Mouse (Mus musculus) B cell, adult 2 months (primary cell): Measurements from ENCODE around the gene Kdm3a.

Source experiments
- DNase-seq, 2 experiments: peaks; one replicate each; pipeline ENCODE4 v3.0.0; 2022

The Kdm3a gene

DNA sequence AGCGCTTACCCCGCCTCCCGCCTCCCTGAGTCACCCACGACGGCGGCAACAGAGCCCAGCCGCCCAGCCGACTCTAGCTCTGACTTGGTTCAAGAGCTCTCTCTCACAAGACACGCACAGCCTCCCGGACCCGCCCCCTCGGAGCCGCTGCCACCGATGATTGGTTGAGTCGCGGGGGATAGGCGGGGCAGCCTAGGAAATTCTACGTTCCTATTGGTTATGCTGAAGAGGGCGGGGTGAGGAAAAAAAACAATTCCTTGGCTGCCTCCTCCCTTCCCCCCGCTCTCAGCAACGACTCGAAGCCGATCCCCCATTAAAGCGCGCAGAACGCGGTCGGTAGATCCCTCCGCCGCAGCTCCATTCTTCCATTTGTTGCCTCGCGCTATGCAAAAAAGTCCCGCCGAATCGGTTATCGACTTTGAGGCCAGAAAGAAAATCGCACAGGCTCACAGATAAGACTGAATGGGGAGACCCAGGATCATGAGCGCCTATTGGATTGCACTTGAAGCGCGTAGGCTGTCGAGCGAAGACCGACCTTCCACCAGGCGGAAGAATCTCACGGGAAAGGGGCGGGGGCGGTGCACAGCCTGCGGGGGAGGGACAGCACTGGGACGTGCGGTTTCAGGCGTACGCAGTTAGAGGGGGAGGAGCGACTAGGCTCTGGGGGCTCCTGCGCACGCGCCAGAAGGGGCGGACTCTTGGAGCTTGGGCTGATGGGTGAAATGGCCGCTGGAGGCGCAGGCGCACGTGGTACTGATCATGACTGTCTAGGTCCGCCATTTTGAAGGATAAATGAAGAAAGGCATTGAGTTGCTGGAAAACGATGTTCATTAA lies at the start of gene Kdm3a:
Gene Kdm3a, minus strand, starts transcription at position 162 of the 834 bp plus-strand sequence.
- DNase-seq, result peak; percentile 99

- DNase-seq, result peak in 1 of 2 experiments; percentile 3
Measured at GRCm38 (mm10) chr6:71678891-71679290, 46.1 kb upstream of the Kdm3a start.

DNA sequence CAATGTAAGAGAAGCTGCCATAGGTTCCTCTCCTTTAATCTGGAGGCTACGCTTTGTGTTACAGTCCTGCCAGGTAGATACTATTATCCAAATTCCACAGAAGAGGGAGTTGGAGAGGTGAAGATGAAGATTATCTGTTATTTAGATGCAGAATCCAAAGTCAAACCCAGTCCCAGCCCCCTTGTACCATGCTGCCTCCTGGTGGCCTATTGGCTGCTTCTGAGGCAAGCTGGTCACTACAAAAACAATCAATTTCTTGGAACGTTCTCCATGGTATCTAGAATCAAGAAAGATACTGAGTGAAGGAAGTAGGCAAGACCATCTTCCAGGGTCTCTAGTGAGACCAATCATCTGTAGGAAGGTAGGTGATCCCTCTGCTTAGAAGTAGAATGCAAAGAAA lies 40.4 kb upstream of the Kdm3a start:
- peak; percentile 18 to 34 for DNase-seq

DNA sequence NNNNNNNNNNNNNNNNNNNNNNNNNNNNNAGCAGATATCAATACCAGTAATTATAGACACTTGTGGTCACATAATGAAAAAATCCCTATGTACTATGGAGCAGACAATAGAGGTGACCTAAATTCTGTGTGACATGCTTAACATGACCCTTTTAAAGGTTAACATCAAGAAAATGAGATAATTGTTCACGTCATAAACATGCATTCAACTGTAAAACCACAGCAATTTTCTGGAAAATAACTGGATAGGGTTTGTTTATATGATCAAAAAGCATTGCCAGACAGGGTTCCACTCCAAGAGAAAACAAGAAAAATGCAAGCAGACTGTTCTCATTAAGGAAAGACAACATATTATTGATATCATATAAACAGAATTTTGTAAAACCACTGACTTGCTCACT lies 31.7 kb upstream of the Kdm3a start:
- DNase-seq, result no peak

GRCm38 (mm10) chr6:71658290-71658689 lies 25.5 kb upstream of the Kdm3a start:
- no peak for DNase-seq

- DNase-seq, result no peak
Measured at GRCm38 (mm10) chr6:71655835-71656234, 23.0 kb upstream of the Kdm3a start.

DNA sequence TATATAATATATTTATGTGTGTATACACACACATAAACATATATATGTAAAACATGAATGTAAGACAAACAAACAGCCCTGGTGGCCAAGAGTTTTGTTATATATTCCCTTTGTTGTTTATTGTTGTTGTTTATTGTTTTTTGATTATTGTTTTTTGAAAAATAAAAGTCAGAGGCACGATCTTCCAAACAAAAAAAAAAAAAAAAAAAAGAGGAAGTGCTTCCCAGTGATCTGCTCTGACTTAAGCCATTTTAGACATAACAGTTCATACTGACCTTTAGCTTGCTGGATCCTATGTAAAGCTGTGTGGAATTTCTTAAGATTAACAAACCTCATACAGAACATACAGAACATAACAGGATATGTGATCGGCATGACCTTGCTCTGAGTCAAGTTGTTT lies 19.1 kb upstream of the Kdm3a start:
- no peak for DNase-seq

DNA sequence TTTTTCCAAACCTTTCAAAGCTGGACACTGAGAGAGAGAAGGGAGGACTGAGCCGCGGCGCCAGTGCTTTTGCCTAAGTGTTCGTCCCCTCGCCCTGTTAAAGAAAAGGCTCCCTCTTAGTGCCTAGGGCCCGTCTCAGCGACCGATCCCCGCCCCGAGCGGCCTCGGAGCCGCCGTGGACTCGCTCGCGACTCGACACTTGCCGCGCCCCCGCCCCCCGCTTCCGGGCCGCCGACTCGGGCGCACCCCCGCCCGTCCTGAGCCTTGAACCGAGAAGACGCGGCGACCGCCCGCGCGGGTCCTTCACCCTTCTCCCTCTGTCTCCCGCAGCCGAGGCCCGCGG lies 333 bp downstream of the Kdm3a start:
- no peak for DNase-seq

DNA sequence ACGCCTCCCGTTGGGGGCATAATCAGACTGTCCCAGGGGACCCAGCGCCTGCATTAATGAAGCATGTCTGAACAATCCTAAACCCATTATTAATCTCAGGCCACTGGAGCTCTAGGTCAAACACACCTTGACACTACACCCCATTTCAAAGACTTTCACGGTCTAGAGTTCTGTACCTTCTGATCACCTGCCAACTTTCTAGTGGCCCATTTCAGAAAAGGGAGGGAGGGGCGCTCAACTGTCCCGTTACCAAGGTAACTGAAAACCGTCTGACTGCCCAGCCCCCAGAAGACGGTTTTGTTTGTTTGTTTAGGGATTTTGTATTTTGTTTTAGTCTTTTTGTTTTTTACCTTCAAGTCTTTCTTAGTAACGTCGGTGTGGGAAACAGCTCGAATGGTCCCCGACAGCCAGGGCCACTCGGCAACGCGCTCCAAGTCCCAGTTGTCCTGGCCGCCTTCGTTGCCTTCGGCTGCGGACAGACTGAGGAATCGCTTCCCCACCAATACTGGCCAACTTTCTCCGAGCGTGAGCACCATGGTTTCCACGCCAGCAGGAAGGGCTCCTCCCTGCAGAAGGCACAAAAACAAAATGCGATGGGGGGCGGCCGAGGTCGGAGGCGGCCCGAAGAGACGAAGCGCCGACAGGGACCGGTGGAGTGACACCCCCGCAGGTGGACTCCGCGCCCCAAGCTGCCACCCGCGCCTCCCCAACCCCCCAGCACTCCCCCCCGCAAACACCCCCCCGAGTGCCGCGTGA lies 906 bp downstream of the Kdm3a start:
- DNase-seq, result peak in 1 of 2 experiments; percentile 58

GRCm38 (mm10) chr6:71631196-71631595 lies 1.6 kb downstream of the Kdm3a start:
- no peak for DNase-seq

DNA sequence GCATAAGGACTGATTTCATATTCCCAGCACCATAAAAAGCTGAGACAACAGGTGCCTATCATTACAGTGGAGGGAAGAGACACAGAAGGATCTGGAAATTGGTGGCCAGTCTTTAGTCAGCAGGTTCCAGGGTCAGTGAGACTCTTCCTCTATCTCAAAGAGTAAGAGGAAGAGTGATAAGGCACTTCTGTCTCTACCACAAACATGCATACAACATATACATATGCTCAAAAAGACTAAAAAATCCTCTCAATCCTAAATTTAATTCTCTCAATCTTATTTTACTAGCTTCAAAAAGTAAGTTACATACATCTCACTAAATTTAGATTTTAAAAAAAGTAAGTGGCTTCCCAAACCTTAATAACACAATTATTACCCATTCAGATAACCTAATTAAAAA lies 5.5 kb downstream of the Kdm3a start:
- DNase-seq, result no peak

DNA sequence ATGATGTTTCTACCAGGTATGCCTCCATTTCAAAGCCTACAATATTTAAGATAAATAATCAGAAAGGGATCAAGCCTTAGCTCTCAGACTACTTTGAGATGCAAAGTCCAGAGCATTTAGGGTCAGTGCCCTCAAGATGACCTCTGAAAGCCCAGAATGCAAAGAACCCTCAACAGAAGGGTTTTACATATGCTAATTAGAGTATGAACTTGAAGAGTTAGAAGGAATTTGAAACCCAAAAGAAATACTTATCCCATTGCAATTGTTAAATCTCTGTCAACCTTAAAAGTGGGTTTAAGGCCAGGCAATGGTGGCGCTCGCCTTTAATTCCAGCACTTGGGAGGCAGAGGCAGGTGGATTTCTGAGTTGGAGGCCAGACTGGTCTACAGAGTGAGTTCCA lies 6.8 kb downstream of the Kdm3a start:
- no peak for DNase-seq

DNA sequence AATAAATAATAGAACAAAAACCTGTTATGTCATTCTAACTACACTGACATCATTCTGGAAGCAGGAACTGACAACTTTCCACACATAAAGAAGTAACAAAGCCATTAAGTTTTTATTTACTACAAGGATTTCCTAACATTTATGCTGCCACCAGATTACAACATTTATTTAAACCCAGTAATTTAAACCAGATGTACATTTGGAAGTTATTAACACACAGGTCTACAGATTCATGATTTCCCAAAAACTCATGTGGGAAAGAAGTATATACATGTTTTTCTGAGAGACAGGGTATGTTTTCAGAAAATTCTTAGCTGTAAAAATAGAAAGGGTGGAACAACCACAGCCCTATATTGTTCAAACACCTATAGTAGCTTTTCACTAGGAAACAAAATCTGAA lies 8.1 kb downstream of the Kdm3a start:
- no peak for DNase-seq

- no peak for DNase-seq
Measured at GRCm38 (mm10) chr6:71621981-71622380, 10.8 kb downstream of the Kdm3a start.

- DNase-seq, result no peak
Measured at GRCm38 (mm10) chr6:71621551-71621950, 11.2 kb downstream of the Kdm3a start.

DNA sequence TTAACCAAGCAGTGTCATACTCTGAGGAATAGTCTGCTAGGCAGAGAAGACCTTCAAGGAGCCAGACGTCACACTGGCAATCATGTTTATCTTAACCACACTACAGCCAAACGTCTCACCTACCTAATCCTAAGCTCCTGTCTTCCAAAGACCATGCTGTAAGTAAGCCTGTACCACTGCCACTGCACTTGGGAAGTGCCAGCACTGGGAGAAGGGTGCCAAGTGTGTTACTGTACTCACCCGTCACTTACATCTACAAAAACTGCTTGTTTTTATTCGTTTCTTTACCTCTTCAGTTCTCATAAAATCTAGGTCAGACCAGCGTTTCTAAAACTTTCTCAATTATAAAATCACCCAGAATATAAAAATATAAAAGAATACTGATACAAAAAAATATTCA lies 15.8 kb downstream of the Kdm3a start:
- DNase-seq, result no peak

DNA sequence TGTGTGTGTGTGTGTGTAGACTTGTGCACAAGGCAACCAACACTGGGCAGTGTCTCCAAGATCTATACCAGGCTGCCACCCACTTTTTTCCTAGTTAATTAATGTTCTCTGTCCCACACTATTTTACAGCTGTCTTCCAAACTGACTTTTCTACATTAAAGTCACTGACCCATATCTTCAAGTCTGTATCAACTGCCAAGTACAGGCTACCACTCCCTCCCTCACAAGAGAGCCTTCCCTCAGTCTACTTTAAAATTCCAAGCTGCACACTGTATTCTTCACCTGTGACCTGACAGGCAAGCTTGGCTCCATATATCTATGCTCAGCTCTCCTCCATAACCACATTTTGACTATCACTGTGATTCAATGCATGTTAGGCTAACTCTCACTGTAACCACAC lies 19.6 kb downstream of the Kdm3a start:
- DNase-seq, result no peak

- no peak for DNase-seq
Measured at GRCm38 (mm10) chr6:71609968-71610367, 22.8 kb downstream of the Kdm3a start.

DNA sequence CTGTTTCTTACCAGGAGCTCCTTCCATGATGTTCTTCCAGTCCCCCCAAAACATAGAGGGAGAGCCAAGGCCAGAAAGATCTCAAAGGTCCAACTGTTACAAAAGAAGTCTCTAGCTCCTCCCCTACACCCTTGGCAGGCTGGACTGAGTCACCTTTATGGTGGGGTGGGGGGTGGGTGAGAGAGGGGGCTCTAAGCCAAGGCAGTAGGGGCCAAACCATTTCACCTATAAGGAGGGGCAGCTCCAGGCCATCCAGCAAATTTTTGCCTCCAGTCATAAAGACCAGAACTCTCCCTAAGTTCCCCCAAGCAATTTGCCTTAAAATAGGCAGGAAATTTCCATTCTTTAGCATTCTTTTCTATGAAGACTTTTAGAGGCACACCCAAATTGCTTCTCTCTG lies 23.8 kb downstream of the Kdm3a start:
- no peak for DNase-seq

DNA sequence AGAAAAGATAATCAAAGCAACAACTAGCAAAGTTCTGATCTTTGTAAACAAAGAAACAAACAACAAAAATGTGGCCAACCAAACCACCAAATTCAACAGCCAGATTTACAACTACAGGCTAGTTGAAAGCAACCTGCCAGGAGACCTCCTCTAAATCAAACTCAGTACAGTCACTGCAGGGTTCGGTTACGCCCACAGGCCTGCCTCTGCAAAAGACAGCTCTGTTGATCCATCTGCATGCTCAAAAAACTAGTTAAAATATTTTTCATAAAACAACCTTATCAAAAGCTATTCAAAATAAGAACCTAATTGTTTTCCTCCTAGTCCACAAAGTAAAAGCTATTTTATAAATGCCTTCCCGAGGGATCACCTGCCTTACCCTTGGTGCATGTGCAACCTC lies 25.0 kb downstream of the Kdm3a start:
- no peak for DNase-seq

- no peak for DNase-seq
Measured at GRCm38 (mm10) chr6:71590154-71590553, 42.6 kb downstream of the Kdm3a start.

DNA sequence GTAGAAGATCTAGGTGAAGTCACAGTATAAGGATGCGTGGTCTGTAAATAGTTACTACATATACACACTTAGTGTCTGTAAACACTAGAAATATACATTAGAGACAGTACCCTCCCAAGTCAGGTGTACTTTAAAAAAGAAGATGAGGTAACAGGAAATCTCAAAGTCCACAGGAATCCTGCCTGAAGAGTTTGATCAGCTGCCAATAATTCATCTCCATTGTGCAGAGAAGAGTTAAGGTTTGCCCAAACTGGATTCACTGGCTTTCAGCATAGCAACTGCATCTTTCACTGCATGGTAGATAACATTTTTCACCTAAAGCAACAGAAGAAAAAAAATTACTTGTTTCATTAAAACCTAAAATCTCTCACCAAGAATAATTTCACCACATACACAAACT lies 43.4 kb downstream of the Kdm3a start:
- no peak for DNase-seq

GRCm38 (mm10) chr6:71583198-71583597 lies 49.6 kb downstream of the Kdm3a start:
- no peak for DNase-seq

GRCm38 (mm10) chr6:71579478-71579877 lies 53.3 kb downstream of the Kdm3a start:
- DNase-seq, result no peak
